Mouse (Mus musculus) stomach, embryonic 16.5 days (tissue): ENCODE data around the gene Fam83b. TPM values are rescaled to one million over a fixed set of nuclear protein-coding genes. Genes with fewer than 3 reads are reported as not detected.

Experiments
- ATAC-seq: fragments of 200-750 bp; cut with Nextera tagmentation; 2 replicates; pipeline ENCODE4 v1.8.0; 2017; ENCODE audit warnings: moderate number of reproducible peaks, moderate TSS enrichment; ENCODE audit not compliant: insufficient read depth, low FRiP score
- H3K27ac ChIP-seq: fragments of 300-500 bp; sonication (generic); 2 replicates; pipeline ENCODE4 v1.5.1; 2014; ENCODE audit warnings: low read length
- H3K27me3 ChIP-seq: fragments of 300-500 bp; sonication (generic); 2 replicates; pipeline ENCODE4 v1.6.1; 2014; ENCODE audit warnings: low read length, control low read depth, mixed read lengths; ENCODE audit not compliant: control insufficient read depth, insufficient read depth
- H3K36me3 ChIP-seq: fragments of 300-500 bp; sonication (generic); 2 replicates; pipeline ENCODE4 v1.6.1; 2014; ENCODE audit warnings: low read length; ENCODE audit not compliant: control insufficient read depth, insufficient read depth
- H3K4me1 ChIP-seq: fragments of 300-500 bp; sonication (generic); 2 replicates; pipeline ENCODE4 v1.6.1; 2014; ENCODE audit warnings: low read length, control low read depth, mixed read lengths; ENCODE audit not compliant: control insufficient read depth, insufficient read depth
- H3K4me2 ChIP-seq: fragments of 300-500 bp; sonication (generic); 2 replicates; pipeline ENCODE4 v1.6.1; 2014; ENCODE audit warnings: low read depth, low read length, mixed read lengths
- H3K4me3 ChIP-seq: fragments of 300-500 bp; sonication (generic); replicated peaks from 2 replicates; pipeline ENCODE4 v1.5.1; 2014; ENCODE audit warnings: mild to moderate bottlenecking, low read length
- H3K9ac ChIP-seq: fragments of 300-500 bp; sonication (generic); 2 replicates; pipeline ENCODE4 v1.6.1; 2014; ENCODE audit warnings: low read length
- H3K9me3 ChIP-seq: fragments of 300-500 bp; sonication (generic); replicated peaks from 2 replicates; pipeline ENCODE4 v1.6.1; 2016; ENCODE audit warnings: low read length, control low read depth; ENCODE audit not compliant: control insufficient read depth
- WGBS: fragments of 180-500 bp; shearing (Covaris S2); extraction: QIAGEN DNeasy Blood & Tissue Kit; methylation state at CpG from one replicate; pipeline ENCODE4 v1.1.7; 2014; 5-methylcytosine and 5-hydroxymethylcytosine counted together
- polyA plus RNA-seq: library from polyadenylated mRNA; unstranded; fragments of >200 nt; fragmentation: Nextera tagmentation; extraction: Ambion mirVana; gene quantifications from 2 replicates; pipeline ENCODE4 v1.2.1, GENCODE M21; 2015

Fam83b gene
- polyA plus RNA-seq, 1 experiment from 2014 or later, result 11.3 TPM

DNA sequence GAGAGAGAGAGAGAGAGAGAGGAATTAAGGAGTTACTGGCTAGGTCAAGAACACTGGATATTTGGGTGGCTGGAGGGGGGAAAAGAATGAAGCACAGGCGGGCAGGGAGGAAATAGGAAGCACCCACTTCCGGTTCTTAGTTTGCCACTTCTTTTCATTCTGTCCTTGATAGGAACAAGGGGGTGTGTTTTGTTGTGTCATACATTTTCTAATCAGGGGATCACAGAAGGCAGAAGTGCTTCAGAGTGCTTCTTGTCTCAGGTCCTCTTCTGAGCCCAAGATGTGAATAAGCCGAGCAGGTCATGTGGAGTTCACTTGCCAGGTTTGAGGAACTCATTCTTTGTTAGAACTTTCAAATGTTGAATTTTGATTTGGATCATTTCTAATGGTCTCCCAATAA lies 86.8 kb downstream of the Fam83b start:
- H3K4me2 ChIP-seq, result no peak overlapping the region
- no peaks in the 10 kb centered on the region for H3K4me1 ChIP-seq
- 75% methylated on average over 3 of the region's 3 CpGs for WGBS
- no peak for ATAC-seq
- H3K9ac ChIP-seq, result no peak overlapping the region
- H3K27ac ChIP-seq, result no peak overlapping the region
- no peaks in the 10 kb centered on the region for H3K9me3 ChIP-seq
- no peaks in the 10 kb centered on the region for H3K36me3 ChIP-seq
- no peaks in the 10 kb centered on the region for H3K27me3 ChIP-seq
- H3K4me3 ChIP-seq, result no peak overlapping the region

DNA sequence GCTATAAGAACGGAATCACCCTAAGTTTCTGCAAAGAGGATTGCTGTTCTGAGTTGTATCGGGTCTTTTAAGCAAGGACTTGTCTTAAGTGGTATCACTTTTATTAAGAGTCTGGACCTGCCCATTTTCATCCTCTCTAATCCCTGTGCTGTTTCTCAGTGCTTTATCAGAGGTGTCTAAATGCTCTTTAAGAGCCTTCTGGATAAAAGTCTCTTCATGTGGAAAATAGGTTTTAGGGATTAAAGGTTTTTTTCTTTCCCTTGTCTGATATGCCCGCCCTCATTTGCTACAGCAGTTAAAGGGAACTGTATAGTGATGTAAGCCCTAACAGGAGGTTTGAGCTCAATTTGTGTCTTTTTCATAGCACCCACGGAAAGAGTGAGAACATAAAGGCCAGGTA lies 97.4 kb downstream of the Fam83b start:
- Histone ChIP-seq H3K36me3 (no peaks in the 10 kb centered on the region), H3K9me3 (no peaks in the 10 kb centered on the region), H3K27ac (no peak overlapping the region), H3K9ac (no peak overlapping the region), H3K27me3 (no peaks in the 10 kb centered on the region), H3K4me2 (no peak overlapping the region), H3K4me1 (no peaks in the 10 kb centered on the region), H3K4me3 (no peak overlapping the region)
- no peak for ATAC-seq
- WGBS, result 81% methylated on average over 4 of the region's 4 CpGs

DNA sequence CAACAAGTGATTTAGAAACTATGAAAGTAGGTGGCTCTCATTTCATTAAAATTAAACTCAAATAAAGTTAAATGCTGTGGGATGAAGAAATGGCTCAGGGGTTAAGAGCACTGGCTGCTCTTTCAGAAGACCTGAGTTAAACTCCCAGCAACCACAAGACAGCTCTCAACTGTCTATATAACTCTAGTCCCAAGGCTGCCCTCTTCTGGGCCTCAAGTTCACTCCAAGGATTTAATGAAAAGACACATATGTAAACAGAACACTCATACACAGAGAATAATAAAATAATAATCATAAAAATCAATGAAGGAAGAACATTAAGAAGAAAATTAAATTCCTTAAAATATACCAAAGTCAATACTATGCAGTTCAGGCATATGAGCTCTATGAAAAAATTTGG lies 105.4 kb downstream of the Fam83b start:
- Histone ChIP-seq H3K4me2 (no peak overlapping the region), H3K9ac (no peak overlapping the region), H3K4me1 (no peaks in the 10 kb centered on the region), H3K9me3 (no peaks in the 10 kb centered on the region), H3K4me3 (no peak overlapping the region), H3K27ac (no peak overlapping the region), H3K36me3 (no peaks in the 10 kb centered on the region), H3K27me3 (no peaks in the 10 kb centered on the region)
- ATAC-seq, result no peak

DNA sequence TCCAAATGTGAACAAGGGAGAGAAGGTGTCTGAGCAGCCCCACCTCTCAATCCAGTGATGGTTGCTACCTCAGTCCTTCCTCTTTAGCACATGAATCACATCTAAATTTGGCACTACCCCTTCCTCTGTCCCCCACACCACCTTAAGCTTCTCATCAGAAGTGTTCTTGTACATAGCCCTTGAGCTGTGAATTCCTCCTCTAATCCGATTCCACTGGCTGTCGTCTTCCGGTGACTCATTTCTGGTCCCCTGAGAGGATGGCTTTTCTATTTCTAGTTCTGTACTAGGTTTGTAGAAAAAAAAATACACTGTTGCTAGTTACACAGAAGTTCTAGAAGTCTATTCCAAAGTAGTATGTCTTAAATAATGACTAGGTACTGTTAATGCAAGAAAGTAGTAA lies 111.2 kb downstream of the Fam83b start:
- no peak for ATAC-seq
- Histone ChIP-seq H3K9ac (no peak overlapping the region), H3K36me3 (no peaks in the 10 kb centered on the region), H3K9me3 (no peaks in the 10 kb centered on the region), H3K27ac (no peak overlapping the region), H3K4me2 (no peak overlapping the region), H3K4me1 (no peaks in the 10 kb centered on the region), H3K27me3 (no peaks in the 10 kb centered on the region), H3K4me3 (no peak overlapping the region)
- 82% methylated on average over 3 of the region's 3 CpGs for WGBS

Other genes with a start within 250 kb of the Fam83b start
- gene Hcrtr2, start 243.3 kb downstream of the Fam83b start, polyA plus RNA-seq, result 0.10 TPM in 1 of 2 replicates, not detected in the other